Mouse (Mus musculus) brain, embryonic 14.5 days (tissue): Measurements from ENCODE around the gene Tcea2. TPM values are rescaled to one million over a fixed set of nuclear protein-coding genes. Genes with fewer than 3 reads are reported as not detected.

Source experiments
- DNase-seq: peaks from one replicate; pipeline ENCODE4 v3.0.0-alpha.2; 2011; ENCODE audit warnings: low read depth
- CTCF ChIP-seq: fragments of 200-500 bp; IDR thresholded peaks from 2 replicates; pipeline ENCODE4 v1.5.1; 2012; ENCODE audit warnings: inconsistent platforms, mild to moderate bottlenecking, moderate library complexity, borderline replicate concordance; ENCODE audit not compliant: insufficient read depth, insufficient read length; ENCODE audit errors: extremely low read depth
- POLR2A ChIP-seq: fragments of 200-500 bp; IDR thresholded peaks from 2 replicates; pipeline ENCODE4 v1.6.1; 2012; ENCODE audit warnings: mild to moderate bottlenecking, inconsistent platforms, borderline replicate concordance; ENCODE audit not compliant: poor library complexity, insufficient read depth, insufficient read length, severe bottlenecking; ENCODE audit errors: extremely low read depth
- polyA plus RNA-seq: library from polyadenylated mRNA; depleted of rRNA; stranded (reverse); fragments of >200 nt; gene quantifications from 2 replicates; pipeline ENCODE4 v1.2.3, GENCODE M21; 2012

Tcea2 gene
- polyA plus RNA-seq, 1 experiment, result 55.9 TPM

- TF ChIP-seq CTCF (peak; percentile 27; the same call in 1 of the 2 replicates), POLR2A (no peak)
- DNase-seq, result peak; percentile 32
Measured at GRCm38 (mm10) chr2:181658930-181659555, 21.1 kb upstream of the Tcea2 start.

DNA sequence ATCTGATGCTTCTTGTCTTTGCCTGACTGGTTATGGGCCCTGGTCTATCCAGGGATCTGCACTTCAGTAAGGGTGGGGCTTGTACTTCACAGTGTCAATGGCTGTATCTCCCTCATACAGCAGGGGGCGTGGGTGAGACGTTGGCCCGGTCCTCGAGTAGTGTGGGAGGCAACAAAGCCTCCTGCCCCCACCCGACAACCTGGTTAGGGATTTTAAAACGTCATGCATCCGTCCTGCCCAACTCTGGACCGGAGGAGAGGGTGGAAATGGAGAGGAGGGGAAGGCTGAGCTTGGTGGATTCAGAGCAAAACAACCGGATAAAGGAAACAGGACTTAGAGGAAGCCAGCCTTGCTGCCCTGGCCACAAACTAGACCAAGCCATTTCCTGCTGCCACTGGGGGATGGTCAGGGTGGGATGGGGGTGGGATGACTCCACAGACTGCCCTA, 20.5 kb upstream of the Tcea2 start:
- peak; percentile 74 for TF ChIP-seq CTCF
- TF ChIP-seq POLR2A, result no peak
- DNase-seq, result peak; percentile 69

GRCm38 (mm10) chr2:181662620-181663297, 17.4 kb upstream of the Tcea2 start:
- TF ChIP-seq POLR2A (no peak), CTCF (no peak)
- no peak for DNase-seq

- DNase-seq, result no peak
- no peak for TF ChIP-seq POLR2A
- no peak for TF ChIP-seq CTCF
Measured at GRCm38 (mm10) chr2:181663298-181663630, 16.8 kb upstream of the Tcea2 start.

DNA sequence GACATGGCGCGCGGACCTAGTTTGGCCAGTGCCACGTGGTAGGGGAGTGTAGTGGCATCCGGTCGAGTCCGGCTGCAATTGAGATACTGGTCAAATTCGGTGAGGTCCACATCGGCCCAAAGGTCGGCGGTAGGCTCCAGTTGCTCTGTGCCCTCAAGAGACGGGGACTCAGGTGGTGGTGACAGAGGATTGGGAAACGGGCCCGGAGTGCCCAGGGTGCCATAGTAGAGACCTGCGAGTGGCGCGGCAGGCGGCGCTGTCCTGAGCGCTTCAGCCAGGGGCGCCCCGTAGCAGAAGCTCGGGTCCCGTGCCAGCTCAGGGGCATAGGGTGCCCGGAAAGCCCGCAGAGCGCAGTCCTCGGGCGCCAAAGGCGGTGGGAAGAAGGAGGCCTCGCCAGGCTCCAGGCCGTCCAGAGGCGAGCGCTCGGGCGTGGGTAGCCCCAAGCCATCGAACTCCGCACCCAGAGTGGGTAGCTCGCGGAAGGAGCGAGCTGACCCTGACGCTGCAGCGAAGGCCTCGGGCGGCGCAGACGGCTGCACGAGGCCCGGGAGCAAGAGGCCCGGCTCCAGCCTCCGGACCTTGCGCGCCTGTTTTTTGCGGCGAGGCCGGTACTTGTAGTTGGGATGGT, 9.7 kb upstream of the Tcea2 start:
- no peak for TF ChIP-seq POLR2A
- no peak for TF ChIP-seq CTCF
- no peak for DNase-seq

DNA sequence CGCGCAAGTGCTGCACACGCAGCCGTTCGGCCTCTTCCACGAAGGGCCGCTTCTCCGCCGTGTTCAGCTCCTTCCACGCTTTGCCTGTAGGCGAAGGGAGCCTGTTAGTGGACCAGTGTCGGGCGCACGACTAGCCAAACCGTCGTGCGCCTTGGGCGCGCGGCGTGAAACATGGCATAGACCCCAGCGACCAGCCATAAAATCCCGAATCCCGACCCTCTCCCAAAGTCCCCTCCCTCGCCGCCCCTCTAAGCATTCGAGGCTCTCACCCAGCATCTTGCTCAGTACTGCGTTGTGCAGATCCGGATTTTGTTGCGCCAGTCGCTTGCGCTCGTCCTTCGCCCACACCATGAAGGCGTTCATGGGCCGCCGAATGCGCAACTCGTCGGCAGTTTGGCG, 9.2 kb upstream of the Tcea2 start:
- peak; percentile 27 for DNase-seq
- TF ChIP-seq CTCF (no peak), POLR2A (no peak)

DNA sequence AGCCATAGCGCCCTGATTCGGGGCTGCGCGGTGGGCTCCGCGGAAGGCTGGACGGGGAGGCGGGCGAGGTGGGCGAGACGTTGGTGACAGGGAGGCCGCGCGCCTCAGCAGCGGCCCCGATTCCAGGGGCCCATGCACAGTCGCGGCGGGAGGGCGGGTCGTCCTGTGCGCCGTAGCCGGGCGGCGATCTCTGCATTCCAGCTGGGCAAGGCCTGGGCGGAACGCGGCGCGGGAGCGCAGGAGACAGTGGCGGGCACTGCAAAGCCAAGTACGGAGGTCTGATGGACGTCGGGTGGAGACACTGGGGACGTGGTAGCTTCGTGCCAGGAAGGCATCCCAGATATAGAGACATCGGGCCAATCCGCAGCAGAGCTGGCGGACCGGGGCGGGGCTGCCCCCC, 8.8 kb upstream of the Tcea2 start, which contains the start of gene Sox18:
TSS of gene Sox18 (minus strand) at position 315 of the 400 bp plus-strand sequence.
- peak; percentile 20 for DNase-seq
- TF ChIP-seq POLR2A, result no peak
- TF ChIP-seq CTCF, result no peak

- DNase-seq, result no peak
- TF ChIP-seq POLR2A (no peak), CTCF (no peak)
Measured at GRCm38 (mm10) chr2:181671984-181672383, 8.1 kb upstream of the Tcea2 start.

DNA sequence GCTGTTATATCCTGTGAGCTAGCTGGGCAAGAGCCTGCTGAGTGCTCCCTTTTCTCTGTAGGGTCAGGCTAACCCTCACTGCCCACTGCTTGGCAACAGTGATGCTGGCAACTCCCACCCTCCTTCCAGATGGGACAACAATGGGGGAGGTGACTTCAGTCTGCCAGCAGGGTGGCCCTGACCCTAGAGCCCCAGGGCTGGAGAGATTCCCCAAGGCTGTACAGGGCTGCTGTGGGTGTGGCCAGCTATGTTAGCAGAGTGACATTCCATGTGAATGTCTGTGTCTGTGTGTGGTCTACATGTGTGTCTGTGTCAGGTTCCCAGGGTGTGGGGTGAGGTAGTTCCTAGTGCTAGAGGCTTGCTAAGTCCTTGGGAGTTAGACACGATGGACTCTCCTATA, 6.6 kb upstream of the Tcea2 start:
- DNase-seq, result no peak
- TF ChIP-seq CTCF, result no peak
- no peak for TF ChIP-seq POLR2A

GRCm38 (mm10) chr2:181674934-181675333, 5.2 kb upstream of the Tcea2 start:
- DNase-seq, result no peak
- TF ChIP-seq CTCF (no peak), POLR2A (no peak)

DNA sequence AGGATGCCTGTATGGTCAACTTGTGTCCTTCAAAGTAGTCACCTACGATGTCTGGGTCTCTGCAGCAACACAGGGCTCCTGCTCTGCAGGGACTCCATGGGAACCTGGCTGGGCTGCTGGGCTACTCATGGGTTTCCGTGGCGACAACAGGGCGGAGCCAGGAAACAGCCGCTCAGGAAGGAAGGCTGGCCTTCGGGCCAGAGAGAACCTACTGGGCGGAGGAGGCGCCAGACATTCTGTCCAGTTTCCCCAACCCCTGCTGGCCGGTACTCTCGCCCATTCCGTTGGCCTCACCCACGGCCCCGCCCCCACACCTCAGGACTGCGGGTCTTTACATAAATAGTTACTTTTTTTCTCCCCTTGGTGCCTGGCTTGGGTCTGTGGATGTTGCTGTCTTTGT, 4.7 kb upstream of the Tcea2 start:
- TF ChIP-seq POLR2A (no peak), CTCF (no peak)
- peak; percentile 66 for DNase-seq

DNA sequence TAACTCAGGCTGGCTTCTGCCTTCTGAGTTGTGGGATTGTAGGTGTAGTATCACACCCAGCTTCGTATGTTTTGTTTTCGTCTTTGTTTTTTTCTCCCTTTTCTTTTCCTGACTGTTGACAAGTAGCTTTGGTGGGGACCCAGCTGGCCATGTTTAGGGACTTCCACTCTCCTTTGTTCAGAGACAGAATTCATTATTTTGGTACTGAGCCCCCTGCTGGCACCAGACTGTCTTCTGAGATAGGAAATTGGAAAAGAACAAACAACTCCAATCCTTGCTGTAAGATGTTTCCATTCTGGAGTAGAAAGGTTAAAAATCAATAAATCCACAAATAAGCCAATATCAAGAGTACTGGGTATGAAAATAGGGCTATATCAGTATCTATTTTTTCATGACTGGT, 3.7 kb upstream of the Tcea2 start:
- DNase-seq, result peak; percentile 74
- TF ChIP-seq CTCF (no peak), POLR2A (no peak)

DNA sequence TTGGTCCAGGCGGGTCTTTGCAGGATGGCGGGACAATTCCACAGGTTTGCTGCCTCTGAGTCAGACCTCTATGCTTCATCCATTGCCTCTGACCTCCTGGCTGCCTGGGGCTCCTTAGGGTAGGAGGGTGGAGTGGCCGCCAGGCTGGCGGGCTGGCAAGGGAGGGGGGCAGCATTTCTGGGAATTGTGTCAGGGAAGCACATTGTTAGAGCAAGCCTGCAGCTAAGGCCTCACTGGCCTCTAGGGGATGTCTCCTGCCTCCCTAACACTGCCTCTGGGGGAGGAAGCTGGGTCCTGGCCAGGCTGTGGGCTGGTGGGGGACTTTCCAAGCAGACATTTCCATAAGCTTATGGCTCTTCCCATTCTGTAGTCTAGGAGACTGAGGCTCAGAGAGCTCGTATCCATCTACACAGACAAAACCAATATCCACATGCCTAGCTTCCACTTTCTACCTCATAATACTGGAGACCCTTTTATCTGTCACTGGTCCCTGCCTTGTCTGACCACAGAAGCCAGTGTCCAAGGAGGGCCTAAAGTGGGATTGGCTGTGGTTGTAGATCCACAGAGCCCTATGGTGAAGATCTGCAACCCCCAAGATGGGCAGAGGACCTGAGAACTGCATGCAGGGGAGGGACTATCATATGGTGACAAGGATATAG, 2.9 kb upstream of the Tcea2 start:
- no peak for TF ChIP-seq CTCF
- no peak for TF ChIP-seq POLR2A
- peak; percentile 8 for DNase-seq
